Mouse (Mus musculus) heart, adult 8-10 months (tissue): ENCODE results near the gene Tff1. TPM values are rescaled to one million over a fixed set of nuclear protein-coding genes. Genes with fewer than 3 reads are reported as not detected.

ENCODE experiments used
- total RNA-seq, 4 experiments: library from RNA; stranded (reverse); gene quantifications; 2 replicates each; pipeline ENCODE4 v1.2.4; 2022

Tff1 gene
- total RNA-seq, 4 experiments from 2014 or later: not detected

Other genes starting within 250 kb of the Tff1 start
- not detected for gene Umodl1, start 210.6 kb downstream of the Tff1 start, total RNA-seq
- gene Abcg1, start 107.6 kb downstream of the Tff1 start, total RNA-seq: 1 to 10 TPM; 3.7 to 6.9 (median 6.5) TPM
- not detected for gene Tff3, start 35.6 kb downstream of the Tff1 start, total RNA-seq
- not detected for gene Tff2, start 21.0 kb downstream of the Tff1 start, total RNA-seq
- not detected for gene Tmprss3, start 33.7 kb upstream of the Tff1 start, total RNA-seq
- under 1 TPM in 2 of 4 experiments, not detected in 2; 0.11 to 0.19 TPM for gene Ubash3a, start 42.6 kb upstream of the Tff1 start, total RNA-seq
- gene Rsph1, start 112.1 kb upstream of the Tff1 start, total RNA-seq: 1 to 10 TPM in 2 of 4 experiments, under 1 TPM in 2; 0.59 to 1.3 (median 0.91) TPM
- gene Slc37a1, start 121.5 kb upstream of the Tff1 start, total RNA-seq: 10 to 100 TPM in 2 of 4 experiments, 1 to 10 TPM in 2; 7.9 to 11.9 (median 10.0) TPM
- 1 to 10 TPM; 3.1 to 5.5 (median 4.2) TPM for gene Pde9a, start 220.9 kb upstream of the Tff1 start, total RNA-seq